Mouse (Mus musculus) fibroblast of lung, adult 2 months (primary cell): Measurements from ENCODE around the gene Pfdn6.
"Not testable (repeated sequence)": the region's sequence is repeated elsewhere in the genome, so short reads cannot be mapped to it uniquely, and the experiment has no call there.

ENCODE experiments used
- DNase-seq: peaks from one replicate; pipeline ENCODE4 v3.0.0-alpha.2; 2011; ENCODE audit warnings: low read depth

Gene Pfdn6

GRCm38 (mm10) chr17:33955555-33956214, 15.5 kb upstream of the Pfdn6 start, which contains the start of the genes Vps52 and Rps18:
Gene Vps52, plus strand, starts transcription at chr17:33955812.
Gene Rps18, minus strand, starts transcription at chr17:33956001.
- peak; percentile 98 for DNase-seq

GRCm38 (mm10) chr17:33954646-33955554, 14.8 kb upstream of the Pfdn6 start:
- DNase-seq = no peak

GRCm38 (mm10) chr17:33953961-33954565, 13.9 kb upstream of the Pfdn6 start:
- DNase-seq = no peak

DNA sequence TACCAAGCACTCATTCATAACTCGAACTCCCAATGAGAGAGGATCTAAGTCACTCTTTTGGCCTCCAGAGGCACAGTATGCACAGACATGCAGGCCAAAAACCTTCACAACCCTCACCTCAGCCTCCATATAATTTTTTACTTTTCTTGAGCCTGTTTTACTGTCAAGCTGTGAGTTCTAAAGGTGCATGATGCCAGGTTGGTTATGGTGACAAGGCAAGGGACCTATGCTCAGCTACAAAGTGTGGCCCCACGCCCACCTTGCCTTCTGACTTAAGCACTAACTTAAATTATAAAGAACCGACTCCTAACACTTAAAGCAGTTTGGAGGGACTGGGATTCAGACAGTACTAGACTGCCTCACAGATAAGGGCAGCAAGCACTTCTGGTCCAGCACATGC, 13.2 kb upstream of the Pfdn6 start:
- no peak for DNase-seq

DNA sequence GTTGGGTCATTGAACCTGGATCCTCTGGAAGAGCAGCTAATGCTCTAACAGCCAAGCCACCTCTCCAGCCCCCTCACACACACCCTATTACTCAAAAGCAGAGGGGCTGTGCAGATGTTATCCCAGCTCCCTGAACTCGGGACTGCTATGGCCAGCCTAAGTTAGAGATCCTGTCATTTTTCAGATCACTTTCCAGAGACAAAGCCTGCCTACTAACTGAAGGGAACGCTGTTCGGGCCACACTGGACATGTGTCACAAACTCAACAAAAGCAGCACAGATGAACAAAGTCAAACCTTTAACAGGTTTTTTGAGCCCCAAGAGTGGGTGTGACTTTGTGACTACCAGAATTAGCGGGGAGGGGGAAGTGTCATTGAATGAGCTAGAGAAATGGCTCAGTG, 12.7 kb upstream of the Pfdn6 start:
- no peak for DNase-seq

DNA sequence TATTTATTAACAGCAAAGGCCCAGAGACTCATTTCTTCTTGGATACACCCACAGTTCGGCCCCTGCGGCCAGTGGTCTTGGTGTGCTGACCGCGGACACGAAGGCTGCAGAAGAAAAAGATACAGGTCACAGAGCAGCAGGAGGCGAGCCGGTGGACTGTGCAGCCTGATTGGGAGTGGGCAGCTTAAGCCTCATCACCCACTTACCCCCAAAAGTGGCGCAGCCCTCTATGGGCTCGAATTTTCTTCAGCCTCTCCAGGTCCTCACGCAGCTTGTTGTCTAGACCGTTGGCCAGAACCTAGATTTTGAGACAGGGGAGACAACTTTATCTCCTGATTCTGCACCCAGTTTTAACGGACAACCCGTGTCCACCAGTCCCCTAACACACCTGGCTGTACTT, 11.9 kb upstream of the Pfdn6 start:
- not testable (repeated sequence) for DNase-seq

DNA sequence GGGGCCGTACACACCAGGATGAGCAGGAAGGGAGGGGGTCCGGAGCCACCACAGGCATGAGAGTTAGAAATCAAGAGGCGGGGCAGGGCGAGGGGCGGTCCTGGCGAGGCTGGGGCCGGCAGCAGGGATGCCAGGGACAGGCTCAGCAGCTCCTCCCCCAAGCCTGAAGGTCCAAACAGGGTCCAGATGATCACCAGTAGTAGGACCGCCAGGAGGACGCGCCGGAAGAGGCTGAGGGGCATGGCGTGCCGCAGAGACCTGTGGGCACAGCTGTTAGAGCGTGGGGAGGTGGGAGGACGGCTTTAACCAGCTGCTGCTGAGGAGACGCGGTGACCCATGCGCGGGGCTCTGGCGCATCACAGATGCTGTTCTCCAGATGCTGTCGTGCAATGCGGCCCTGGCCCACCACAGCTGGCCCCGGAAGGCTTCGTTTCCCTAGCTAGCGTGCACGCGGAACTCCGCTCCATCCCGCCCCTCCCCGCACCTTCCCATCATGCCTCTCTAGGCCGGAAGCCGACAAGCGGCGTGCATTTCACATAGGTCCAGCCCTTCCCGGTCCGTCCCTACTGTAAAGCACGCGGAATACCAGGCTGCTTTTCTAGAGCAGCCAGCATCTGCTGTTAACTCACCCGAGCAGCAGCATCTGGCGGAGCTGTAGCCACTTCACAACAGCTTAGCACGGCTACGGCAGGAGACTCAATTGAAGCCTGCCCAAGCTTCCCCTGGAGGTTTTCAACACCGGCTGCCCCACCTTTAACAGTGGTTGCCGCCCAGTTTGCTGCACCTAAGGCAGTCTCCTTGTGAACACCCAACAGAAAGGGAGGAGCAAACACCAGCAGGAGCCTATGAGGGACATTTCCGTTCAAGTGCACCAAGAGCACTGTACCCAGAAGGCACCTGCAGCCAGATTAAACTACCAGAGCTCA, 11.1 kb upstream of the Pfdn6 start, which contains the start of gene B3galt4:
Gene B3galt4, minus strand, starts transcription at position 468 of the 926 bp plus-strand sequence.
- DNase-seq = no peak

- no peak for DNase-seq
Measured at GRCm38 (mm10) chr17:33950131-33950625, 10.0 kb upstream of the Pfdn6 start.

DNA sequence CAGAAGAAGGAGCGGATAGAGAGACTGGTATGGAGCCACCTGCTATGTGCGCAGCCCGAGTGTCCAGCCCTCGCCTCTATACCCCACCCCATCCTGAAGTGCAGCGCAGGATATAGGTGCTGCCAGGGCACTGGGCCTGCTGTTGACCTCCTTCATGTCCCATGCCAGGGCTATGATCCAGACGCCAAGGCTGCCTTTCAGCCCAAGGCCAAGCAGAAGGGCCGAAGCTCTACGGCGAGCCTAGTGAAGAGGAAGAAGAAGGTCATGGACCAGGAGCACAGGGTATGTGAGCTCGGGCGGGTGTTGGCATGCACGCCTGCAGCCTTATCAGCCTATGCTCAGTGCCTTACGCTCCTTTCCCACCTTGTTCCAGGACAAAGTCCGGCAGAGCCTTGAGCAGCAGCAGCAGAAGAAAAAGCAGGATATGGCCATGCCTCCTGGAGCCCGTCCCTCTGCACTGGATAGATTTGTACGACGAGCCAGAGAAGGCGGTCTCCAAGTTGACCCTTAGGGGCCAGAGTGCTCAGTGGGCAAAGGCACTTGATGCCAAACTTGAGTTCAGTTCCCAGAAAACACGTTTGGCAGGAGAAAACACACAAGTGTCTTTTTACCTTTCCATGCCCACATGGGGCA, 8.9 kb upstream of the Pfdn6 start:
- no peak for DNase-seq

GRCm38 (mm10) chr17:33948090-33948904, 8.2 kb upstream of the Pfdn6 start:
- no peak for DNase-seq

GRCm38 (mm10) chr17:33947430-33948089, 7.4 kb upstream of the Pfdn6 start:
- DNase-seq = no peak

DNA sequence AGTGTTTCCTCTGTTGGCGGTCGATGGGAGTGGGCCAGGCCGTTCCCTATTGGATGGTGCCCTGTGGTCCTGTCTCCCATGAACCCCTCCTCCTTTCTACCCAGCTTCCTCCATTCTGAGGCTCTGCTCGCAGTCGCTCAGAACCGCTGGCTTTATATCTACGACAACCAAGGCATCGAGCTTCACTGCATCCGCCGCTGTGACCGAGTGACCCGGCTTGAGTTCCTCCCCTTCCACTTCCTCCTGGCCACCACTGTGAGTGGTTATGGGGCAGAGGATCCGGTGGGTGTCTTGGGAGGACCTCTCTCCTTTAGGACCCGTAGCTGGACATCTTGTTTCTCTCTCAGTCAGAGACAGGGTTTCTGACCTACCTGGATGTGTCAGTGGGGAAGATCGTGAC, 3.3 kb upstream of the Pfdn6 start:
- no peak for DNase-seq

DNA sequence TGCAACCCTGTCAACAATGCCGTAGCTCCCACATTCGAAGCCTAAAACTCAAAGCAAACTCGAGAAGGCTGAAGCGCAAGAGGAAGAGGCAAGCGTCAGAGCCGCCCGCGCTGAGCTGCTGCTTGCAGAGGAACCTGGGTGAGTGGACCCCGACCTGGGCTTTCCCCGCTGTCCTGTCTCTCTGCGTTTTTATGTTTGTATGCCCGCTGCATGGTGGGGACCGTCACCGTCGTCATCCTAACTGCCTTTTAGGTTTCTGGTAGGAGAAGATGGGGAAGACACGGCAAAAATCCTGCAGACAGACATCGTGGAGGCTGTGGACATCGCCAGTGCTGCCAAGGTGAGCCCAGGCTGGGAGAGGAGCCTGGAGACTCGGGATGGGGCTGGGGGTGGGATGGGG, 1.2 kb upstream of the Pfdn6 start:
- no peak for DNase-seq

DNA sequence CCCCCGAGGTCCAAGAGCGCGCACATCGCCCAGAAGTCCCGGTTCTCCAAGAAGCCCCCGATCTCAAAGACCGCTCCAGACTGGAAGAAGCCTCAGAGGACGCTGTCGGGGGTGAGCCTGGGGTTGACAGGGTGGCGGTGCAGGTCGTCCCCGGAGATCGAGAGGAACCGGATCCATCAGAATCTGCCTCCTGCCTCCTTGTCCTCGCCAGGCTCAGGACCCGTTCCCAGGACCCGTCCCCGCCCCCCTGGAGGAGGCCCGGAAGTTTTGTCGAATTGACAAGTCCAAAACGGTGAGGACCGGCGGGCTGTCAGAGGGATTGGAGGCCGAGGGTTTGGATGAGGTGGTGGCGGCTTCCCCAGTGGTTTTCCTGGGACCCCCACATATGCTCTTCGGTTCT, 838 bp upstream of the Pfdn6 start:
- no peak for DNase-seq

DNA sequence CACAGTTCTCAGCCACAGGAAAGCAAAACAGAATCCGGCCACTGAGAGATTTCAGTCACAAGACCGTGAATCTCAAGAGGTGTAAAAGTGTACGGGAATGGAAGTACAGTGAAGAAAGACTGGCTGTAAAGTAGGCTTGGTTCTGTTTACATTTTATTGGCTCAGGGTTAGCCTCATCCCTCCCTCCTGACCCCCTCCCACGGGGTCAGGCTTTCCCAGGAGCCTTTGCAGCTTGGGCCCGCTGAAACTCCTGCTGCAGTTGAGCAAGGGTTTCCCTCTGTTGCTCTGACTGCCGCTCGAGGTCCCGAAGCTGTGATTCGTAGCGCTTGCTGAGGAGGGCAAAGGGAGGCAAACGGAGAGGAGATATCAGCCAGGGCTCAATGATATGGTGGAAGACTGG, 1.4 kb downstream of the Pfdn6 start:
- DNase-seq = no peak

DNA sequence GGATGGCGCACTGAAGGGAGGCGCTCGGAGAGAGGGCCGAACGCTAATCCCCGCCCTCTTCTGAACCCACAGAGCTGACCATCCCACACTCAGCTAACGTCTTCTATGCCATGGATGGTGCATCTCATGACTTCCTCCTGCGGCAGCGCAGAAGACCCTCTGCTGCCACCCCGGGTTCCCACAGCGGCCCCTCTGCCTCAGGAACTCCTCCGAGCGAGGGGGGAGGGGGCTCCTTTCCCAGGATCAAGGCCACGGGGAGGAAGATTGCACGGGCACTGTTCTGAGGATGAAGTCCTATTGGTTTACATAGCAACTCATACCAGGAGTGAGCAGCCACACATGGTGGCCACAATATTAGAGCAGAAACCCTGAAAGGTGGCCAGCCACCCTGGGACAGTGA, 3.1 kb downstream of the Pfdn6 start:
- no peak for DNase-seq

DNA sequence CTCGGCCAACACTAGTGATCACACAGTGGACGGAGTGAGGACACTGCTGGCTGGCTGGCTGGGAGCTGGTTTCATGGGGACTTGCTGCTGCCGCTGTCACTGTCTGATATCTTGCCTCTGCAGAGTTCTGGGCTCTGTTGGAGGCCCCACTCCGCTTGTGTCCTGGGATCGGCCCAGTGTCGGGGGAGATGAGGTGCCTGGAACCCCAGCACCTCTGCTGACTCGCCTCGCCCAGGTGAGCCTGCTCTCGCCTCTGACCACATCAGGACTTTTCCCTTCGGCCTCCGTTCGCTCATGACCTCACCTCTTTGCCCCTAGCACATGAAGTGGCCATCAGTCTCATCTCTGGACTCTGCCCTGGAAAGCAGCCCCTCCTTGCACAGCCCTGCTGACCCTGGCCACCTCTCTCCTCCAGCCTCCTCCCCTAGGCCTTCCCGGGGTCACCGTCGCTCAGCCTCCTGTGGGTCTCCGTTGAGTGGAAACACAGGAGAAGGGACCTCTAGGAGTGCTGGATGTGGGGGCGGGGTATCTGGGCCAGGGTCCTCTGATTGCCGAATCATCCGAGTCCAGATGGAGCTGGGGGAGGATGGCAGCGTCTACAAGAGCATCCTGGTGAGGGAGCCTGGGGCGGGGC, 4.6 kb downstream of the Pfdn6 start:
- DNase-seq = no peak

- DNase-seq = no peak
Measured at GRCm38 (mm10) chr17:33932970-33933369, 7.2 kb downstream of the Pfdn6 start.

DNA sequence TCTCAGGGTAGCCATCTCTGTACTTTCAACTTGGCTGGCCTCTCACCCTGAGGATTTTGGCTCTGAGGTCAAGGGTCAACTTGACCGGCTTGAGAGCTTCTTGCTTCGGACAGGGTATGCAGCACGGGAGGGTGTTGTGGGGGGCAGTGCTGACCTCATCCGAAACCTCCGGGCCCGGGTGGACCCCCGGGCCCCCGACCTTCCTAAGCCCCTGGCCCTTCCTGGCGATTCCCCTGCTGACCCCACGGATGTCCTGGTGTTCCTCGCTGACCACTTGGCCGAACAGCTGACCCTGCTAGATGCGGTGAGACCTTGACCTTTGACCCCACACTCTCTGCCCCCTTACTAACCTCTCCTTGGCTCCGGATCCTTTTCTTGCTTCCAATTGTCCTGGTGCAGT, 7.7 kb downstream of the Pfdn6 start:
- DNase-seq = no peak
